Mouse (Mus musculus) neural tube, embryonic 12.5 days (tissue): ENCODE data around the gene Eif5. TPM values are rescaled to one million over a fixed set of nuclear protein-coding genes. Genes with fewer than 3 reads are reported as not detected.
"Not testable (repeated sequence)": the region's sequence is repeated elsewhere in the genome, so short reads cannot be mapped to it uniquely, and the experiment has no call there.

Experiments
- ATAC-seq: fragments of 200-750 bp; cut with Nextera tagmentation; 2 replicates; pipeline ENCODE4 v1.8.0; 2017; ENCODE audit warnings: low read depth, mild to moderate bottlenecking, moderate TSS enrichment, moderate library complexity; ENCODE audit not compliant: low FRiP score
- H3K27ac ChIP-seq: fragments of 300-500 bp; sonication (generic); 2 replicates; pipeline ENCODE4 v1.5.1; 2016
- H3K27me3 ChIP-seq: fragments of 300-500 bp; sonication (generic); replicated peaks from 2 replicates; pipeline ENCODE4 v1.6.1; 2016; ENCODE audit warnings: mild to moderate bottlenecking
- H3K36me3 ChIP-seq: fragments of 300-500 bp; sonication (generic); 2 replicates; pipeline ENCODE4 v1.6.1; 2016; ENCODE audit warnings: mild to moderate bottlenecking
- H3K4me1 ChIP-seq: fragments of 300-500 bp; sonication (generic); 2 replicates; pipeline ENCODE4 v1.6.1; 2016
- H3K4me2 ChIP-seq: fragments of 300-500 bp; sonication (generic); replicated peaks from 2 replicates; pipeline ENCODE4 v1.6.1; 2016; ENCODE audit warnings: mild to moderate bottlenecking
- H3K4me3 ChIP-seq: fragments of 300-500 bp; sonication (generic); 2 replicates; pipeline ENCODE4 v1.5.1; 2016
- H3K9ac ChIP-seq: fragments of 300-500 bp; sonication (generic); 2 replicates; pipeline ENCODE4 v1.6.1; 2016; ENCODE audit warnings: mild to moderate bottlenecking
- H3K9me3 ChIP-seq: fragments of 300-500 bp; sonication (generic); 2 replicates; pipeline ENCODE4 v1.6.1; 2016; ENCODE audit warnings: mild to moderate bottlenecking
- WGBS: fragments of 180-500 bp; shearing (Covaris S2); methylation state at CpG from one replicate; pipeline ENCODE4 v1.1.7; 2016; 5-methylcytosine and 5-hydroxymethylcytosine counted together
- polyA plus RNA-seq: library from polyadenylated mRNA; unstranded; fragments of >200 nt; fragmentation: Nextera tagmentation; extraction: Ambion mirVana; gene quantifications from 2 replicates; pipeline ENCODE4 v1.2.1, GENCODE M21; 2016

Gene Eif5
- 650 and 706 TPM in 2 replicates for polyA plus RNA-seq

- Histone ChIP-seq H3K4me3 (peak within 1 kb of the TSS; percentile 95), H3K27me3 (no peaks in the 10 kb centered on the region), H3K9ac (peak within 1 kb of the TSS; percentile 96), H3K9me3 (no peaks in the 10 kb centered on the region), H3K27ac (peak within 1 kb of the TSS; percentile 97), H3K4me2 (peak within 1 kb of the TSS; percentile 83), H3K36me3 (peaks cover 37% of the 10 kb centered on the region), H3K4me1 (peaks cover 28% of the 10 kb centered on the region)
- ATAC-seq = peak; percentile 99
- WGBS = 1% methylated on average over 47 of the region's 47 CpGs
These were observed at the start of gene Eif5 for GRCm38 (mm10) chr12:111537796-111538291. Gene Eif5, plus strand, starts transcription at chr12:111538016.

- WGBS = 71% methylated on average over 11 of the region's 11 CpGs
- ATAC-seq = no peak
These were observed 48.5 kb upstream of the Eif5 start for GRCm38 (mm10) chr12:111489261-111489865.

GRCm38 (mm10) chr12:111494931-111495330 is 42.9 kb upstream of the Eif5 start:
- H3K9ac ChIP-seq = no peak overlapping the region
- ATAC-seq = no peak
- H3K4me2 ChIP-seq = no peak overlapping the region
- no peaks in the 10 kb centered on the region for H3K27me3 ChIP-seq
- H3K9me3 ChIP-seq = no peaks in the 10 kb centered on the region; the same call in 1 of the 2 replicates
- no peaks in the 10 kb centered on the region for H3K36me3 ChIP-seq
- H3K4me3 ChIP-seq = no peak overlapping the region
- no peaks in the 10 kb centered on the region for H3K4me1 ChIP-seq
- H3K27ac ChIP-seq = no peak overlapping the region
- 66% methylated on average over 4 of the region's 4 CpGs for WGBS

More at GRCm38 (mm10) chr12:111489261-111489865, 48.5 kb upstream of the Eif5 start:
- H3K27me3 ChIP-seq = peaks cover 49% of the 10 kb centered on the region
- H3K9me3 ChIP-seq = no peaks in the 10 kb centered on the region; the same call in 1 of the 2 replicates
- no peak overlapping the region for H3K27ac ChIP-seq
- no peak overlapping the region for H3K9ac ChIP-seq
- H3K4me1 ChIP-seq = peaks cover 13% of the 10 kb centered on the region
- no peak overlapping the region for H3K4me2 ChIP-seq
- H3K4me3 ChIP-seq = no peak overlapping the region
- H3K36me3 ChIP-seq = no peaks in the 10 kb centered on the region

GRCm38 (mm10) chr12:111497076-111497475 is 40.7 kb upstream of the Eif5 start:
- Histone ChIP-seq H3K4me1 (peaks cover 9% of the 10 kb centered on the region; the same call in 1 of the 2 replicates), H3K4me2 (no peak overlapping the region), H3K4me3 (no peak overlapping the region), H3K9ac (no peak overlapping the region), H3K9me3 (peaks cover 1% of the 10 kb centered on the region; the same call in 1 of the 2 replicates), H3K36me3 (no peaks in the 10 kb centered on the region), H3K27ac (no peak overlapping the region), H3K27me3 (no peaks in the 10 kb centered on the region)
- ATAC-seq = no peak
- 54% methylated on average over 2 of the region's 2 CpGs for WGBS

- H3K9me3 ChIP-seq = 0 out of 2 replicates have a peak, but pooled peaks cover 7% of the 10 kb centered on the region
- WGBS = 49% methylated on average over 5 of the region's 5 CpGs
- H3K4me1 ChIP-seq = peaks cover 9% of the 10 kb centered on the region; the same call in 1 of the 2 replicates
- no peak for ATAC-seq
- 0 out of 2 replicates have a peak, but pooled peaks cover 3% of the 10 kb centered on the region for H3K27me3 ChIP-seq
- H3K4me3 ChIP-seq = no peak overlapping the region
- no peak overlapping the region for H3K27ac ChIP-seq
- H3K4me2 ChIP-seq = no peak overlapping the region
- no peaks in the 10 kb centered on the region for H3K36me3 ChIP-seq
- H3K9ac ChIP-seq = no peak overlapping the region
These were observed 38.2 kb upstream of the Eif5 start for GRCm38 (mm10) chr12:111499617-111500016.

GRCm38 (mm10) chr12:111500725-111501124 is 37.1 kb upstream of the Eif5 start:
- H3K4me3 ChIP-seq = no peak overlapping the region
- no peak overlapping the region for H3K27ac ChIP-seq
- peak overlapping the region; percentile 31 for H3K4me2 ChIP-seq
- H3K36me3 ChIP-seq = no peaks in the 10 kb centered on the region
- 0 out of 2 replicates have a peak, but pooled peaks cover 3% of the 10 kb centered on the region for H3K27me3 ChIP-seq
- H3K9ac ChIP-seq = no peak overlapping the region
- peaks cover 9% of the 10 kb centered on the region; the same call in 1 of the 2 replicates for H3K4me1 ChIP-seq
- 19% methylated on average over 5 of the region's 5 CpGs for WGBS
- 0 out of 2 replicates have a peak, but pooled peaks cover 7% of the 10 kb centered on the region for H3K9me3 ChIP-seq
- ATAC-seq = peak; percentile 81

GRCm38 (mm10) chr12:111503063-111503567 is 34.7 kb upstream of the Eif5 start:
- Histone ChIP-seq H3K9ac (no peak overlapping the region), H3K9me3 (0 out of 2 replicates have a peak, but pooled peaks cover 7% of the 10 kb centered on the region), H3K4me2 (no peak overlapping the region), H3K27me3 (0 out of 2 replicates have a peak, but pooled peaks cover 3% of the 10 kb centered on the region), H3K36me3 (no peaks in the 10 kb centered on the region), H3K27ac (no peak overlapping the region), H3K4me3 (no peak overlapping the region), H3K4me1 (peaks cover 9% of the 10 kb centered on the region; the same call in 1 of the 2 replicates)
- 84% methylated on average over 12 of the region's 12 CpGs for WGBS
- ATAC-seq = no peak

- 0 out of 2 replicates have a peak, but pooled peaks cover 7% of the 10 kb centered on the region for H3K9me3 ChIP-seq
- H3K27ac ChIP-seq = no peak overlapping the region
- ATAC-seq = no peak
- H3K9ac ChIP-seq = no peak overlapping the region
- H3K27me3 ChIP-seq = 0 out of 2 replicates have a peak, but pooled peaks cover 3% of the 10 kb centered on the region
- no peak overlapping the region for H3K4me2 ChIP-seq
- no peaks in the 10 kb centered on the region for H3K36me3 ChIP-seq
- H3K4me3 ChIP-seq = no peak overlapping the region
- 76% methylated on average over 5 of the region's 5 CpGs for WGBS
- H3K4me1 ChIP-seq = peaks cover 9% of the 10 kb centered on the region; the same call in 1 of the 2 replicates
These were observed 34.2 kb upstream of the Eif5 start for GRCm38 (mm10) chr12:111503571-111503970.

- H3K4me2 ChIP-seq = peak overlapping the region; percentile 42
- peaks cover 9% of the 10 kb centered on the region; the same call in 1 of the 2 replicates for H3K4me1 ChIP-seq
- no peak overlapping the region for H3K27ac ChIP-seq
- H3K4me3 ChIP-seq = no peak overlapping the region
- 4% methylated on average over 12 of the region's 12 CpGs for WGBS
- H3K36me3 ChIP-seq = no peaks in the 10 kb centered on the region
- no peak; the same call in 1 of the 2 replicates for ATAC-seq
- 0 out of 2 replicates have a peak, but pooled peaks cover 3% of the 10 kb centered on the region for H3K27me3 ChIP-seq
- no peak overlapping the region for H3K9ac ChIP-seq
- 0 out of 2 replicates have a peak, but pooled peaks cover 7% of the 10 kb centered on the region for H3K9me3 ChIP-seq
These were observed 32.9 kb upstream of the Eif5 start for GRCm38 (mm10) chr12:111504904-111505303.

- Histone ChIP-seq H3K4me1 (no peaks in the 10 kb centered on the region), H3K27me3 (0 out of 2 replicates have a peak, but pooled peaks cover 3% of the 10 kb centered on the region), H3K4me3 (no peak overlapping the region), H3K9me3 (0 out of 2 replicates have a peak, but pooled peaks cover 6% of the 10 kb centered on the region), H3K27ac (no peak overlapping the region), H3K36me3 (no peaks in the 10 kb centered on the region), H3K9ac (no peak overlapping the region), H3K4me2 (no peak overlapping the region)
- 63% methylated on average over 5 of the region's 5 CpGs for WGBS
- ATAC-seq = no peak
These were observed 30.8 kb upstream of the Eif5 start for GRCm38 (mm10) chr12:111507001-111507400.

- Histone ChIP-seq H3K4me1 (no peaks in the 10 kb centered on the region), H3K27ac (no peak overlapping the region), H3K36me3 (no peaks in the 10 kb centered on the region), H3K4me3 (no peak overlapping the region), H3K9ac (no peak overlapping the region), H3K9me3 (no peaks in the 10 kb centered on the region), H3K4me2 (no peak overlapping the region), H3K27me3 (0 out of 2 replicates have a peak, but pooled peaks cover 3% of the 10 kb centered on the region)
- no peak for ATAC-seq
- 93% methylated on average over 10 of the region's 10 CpGs for WGBS
These were observed 29.9 kb upstream of the Eif5 start for GRCm38 (mm10) chr12:111507962-111508361.

GRCm38 (mm10) chr12:111508438-111508837 is 29.4 kb upstream of the Eif5 start:
- H3K4me3 ChIP-seq, H3K27ac ChIP-seq, H3K9ac ChIP-seq, H3K27me3 ChIP-seq, H3K9me3 ChIP-seq, H3K4me2 ChIP-seq, H3K36me3 ChIP-seq, ATAC-seq, H3K4me1 ChIP-seq: not testable (repeated sequence)
- 84% methylated on average over 3 of the region's 3 CpGs for WGBS
